ENCODE assay signal across 24 mouse cellular contexts in genomic region chr6:15840429-15840828, GRCm38 (mm10).
"Had no signal": no experiment of that assay in that cellular context is flagged by ENCODE, and none has a peak within 500 bp of the region (broad histone marks: within the 10 kb centered on the region; RNA-seq: fewer than 3 reads in every experiment).

No protein-coding gene starts in this region.

- H3K27ac ChIP-seq: left cerebral cortex, adult 2 months; limb, embryonic 10.5 days; limb, embryonic 12.5 days; limb, embryonic 13.5 days; limb, embryonic 15.5 days; liver, embryonic 12.5 days; liver, embryonic 13.5 days; liver, embryonic 14.5 days; liver, embryonic 15.5 days; midbrain, embryonic 10.5 days; midbrain, embryonic 12.5 days; midbrain, embryonic 13.5 days; midbrain, embryonic 15.5 days; neural tube, embryonic 12.5 days had no signal

- H3K9ac ChIP-seq: limb, embryonic 12.5 days; limb, embryonic 13.5 days; limb, embryonic 15.5 days; liver, embryonic 12.5 days; liver, embryonic 13.5 days; liver, embryonic 14.5 days; liver, embryonic 15.5 days; liver, postnatal 0 days; lung, embryonic 14.5 days; midbrain, embryonic 12.5 days; midbrain, embryonic 13.5 days; midbrain, embryonic 15.5 days; neural tube, embryonic 12.5 days had no signal

- H3K4me2 ChIP-seq: limb, embryonic 12.5 days; limb, embryonic 13.5 days; limb, embryonic 15.5 days; liver, embryonic 11.5 days; liver, embryonic 12.5 days; liver, embryonic 13.5 days; liver, embryonic 15.5 days; lung, embryonic 14.5 days; midbrain, embryonic 11.5 days; midbrain, embryonic 12.5 days; midbrain, embryonic 13.5 days; midbrain, embryonic 15.5 days; neural tube, embryonic 12.5 days had no signal

- H3K27me3 ChIP-seq: limb, embryonic 12.5 days; limb, embryonic 13.5 days; limb, embryonic 15.5 days; liver, embryonic 12.5 days; liver, embryonic 13.5 days; liver, embryonic 15.5 days; megakaryocyte, embryonic 14.5 days; midbrain, embryonic 12.5 days; midbrain, embryonic 13.5 days; midbrain, embryonic 15.5 days; neural tube, embryonic 12.5 days had no signal

- H3K9me3 ChIP-seq: limb, embryonic 10.5 days; limb, embryonic 12.5 days; limb, embryonic 13.5 days; limb, embryonic 15.5 days; liver, embryonic 12.5 days; liver, embryonic 13.5 days; liver, embryonic 15.5 days; megakaryocyte, embryonic 14.5 days; midbrain, embryonic 10.5 days; midbrain, embryonic 12.5 days; midbrain, embryonic 13.5 days; midbrain, embryonic 15.5 days; neural tube, embryonic 12.5 days had no signal

- DNase-seq: left cerebral cortex, postnatal 4 days; liver; liver, embryonic 13.5 days; liver, postnatal 0 days; midbrain, embryonic 14.5 days had no signal

- H3K4me1 ChIP-seq: limb, embryonic 10.5 days; limb, embryonic 12.5 days; limb, embryonic 13.5 days; limb, embryonic 15.5 days; liver, embryonic 12.5 days; liver, embryonic 13.5 days; liver, embryonic 15.5 days; megakaryocyte, embryonic 14.5 days; midbrain, embryonic 10.5 days; midbrain, embryonic 12.5 days; midbrain, embryonic 13.5 days; midbrain, embryonic 15.5 days; neural tube, embryonic 12.5 days had no signal

- ATAC-seq: liver, embryonic 12.5 days; liver, postnatal 0 days; midbrain, embryonic 13.5 days; midbrain, embryonic 15.5 days; midbrain, embryonic 16.5 days had no signal

- H3K36me3 ChIP-seq: limb, embryonic 10.5 days; limb, embryonic 12.5 days; limb, embryonic 13.5 days; limb, embryonic 15.5 days; liver, embryonic 12.5 days; liver, embryonic 13.5 days; liver, embryonic 15.5 days; midbrain, embryonic 10.5 days; midbrain, embryonic 12.5 days; midbrain, embryonic 13.5 days; midbrain, embryonic 15.5 days; neural tube, embryonic 12.5 days had no signal

- H3K4me3 ChIP-seq: left cerebral cortex, adult 2 months; limb, embryonic 10.5 days; limb, embryonic 12.5 days; limb, embryonic 13.5 days; limb, embryonic 15.5 days; liver, embryonic 12.5 days; liver, embryonic 13.5 days; liver, embryonic 15.5 days; megakaryocyte, embryonic 14.5 days; midbrain, embryonic 10.5 days; midbrain, embryonic 12.5 days; midbrain, embryonic 13.5 days; midbrain, embryonic 15.5 days; myocyte; neural tube, embryonic 12.5 days had no signal
